Mouse (Mus musculus) forebrain, embryonic 16.5 days (tissue): ENCODE measurements around the gene Slc39a7. TPM values are rescaled to one million over a fixed set of nuclear protein-coding genes. Genes with fewer than 3 reads are reported as not detected.

Source experiments
- ATAC-seq: fragments of 200-750 bp; cut with Nextera tagmentation; 2 replicates; pipeline ENCODE4 v1.8.0; 2017; ENCODE audit warnings: mild to moderate bottlenecking, moderate library complexity
- H3K27ac ChIP-seq: fragments of 300-500 bp; sonication (generic); 2 replicates; pipeline ENCODE4 v1.5.1; 2014; ENCODE audit warnings: low read length, control low read depth
- H3K27me3 ChIP-seq: fragments of 300-500 bp; sonication (generic); replicated peaks from 2 replicates; pipeline ENCODE4 v1.6.1; 2014; ENCODE audit warnings: low read length; ENCODE audit not compliant: control insufficient read depth, insufficient read depth
- H3K36me3 ChIP-seq: fragments of 300-500 bp; sonication (generic); 2 replicates; pipeline ENCODE4 v1.6.1; 2014; ENCODE audit not compliant: control insufficient read depth, insufficient read depth
- H3K4me1 ChIP-seq: fragments of 300-500 bp; sonication (generic); replicated peaks from 2 replicates; pipeline ENCODE4 v1.6.1; 2014; ENCODE audit warnings: low read length; ENCODE audit not compliant: control insufficient read depth, insufficient read depth
- H3K4me2 ChIP-seq: fragments of 300-500 bp; sonication (generic); 2 replicates; pipeline ENCODE4 v1.6.1; 2014; ENCODE audit warnings: mild to moderate bottlenecking, low read length, control low read depth
- H3K4me3 ChIP-seq: fragments of 300-500 bp; sonication (generic); replicated peaks from 2 replicates; pipeline ENCODE4 v1.5.1; 2014; ENCODE audit warnings: mild to moderate bottlenecking, low read length, control low read depth
- H3K9ac ChIP-seq: fragments of 300-500 bp; sonication (generic); replicated peaks from 2 replicates; pipeline ENCODE4 v1.6.1; 2014; ENCODE audit warnings: low read depth, low read length, control low read depth
- H3K9me3 ChIP-seq: fragments of 300-500 bp; sonication (generic); 2 replicates; pipeline ENCODE4 v1.6.1; 2016; ENCODE audit warnings: low read length; ENCODE audit not compliant: control insufficient read depth
- WGBS: fragments of 180-500 bp; shearing (Covaris S2); extraction: QIAGEN DNeasy Blood & Tissue Kit; methylation state at CpG from one replicate; pipeline ENCODE4 v1.1.7; 2014; 5-methylcytosine and 5-hydroxymethylcytosine counted together
- polyA plus RNA-seq: library from polyadenylated mRNA; unstranded; fragments of >200 nt; fragmentation: Nextera tagmentation; extraction: Ambion mirVana; gene quantifications from 2 replicates; pipeline ENCODE4 v1.2.1, GENCODE M21; 2015

The Slc39a7 gene
- 148 and 157 TPM in 2 replicates for polyA plus RNA-seq

DNA sequence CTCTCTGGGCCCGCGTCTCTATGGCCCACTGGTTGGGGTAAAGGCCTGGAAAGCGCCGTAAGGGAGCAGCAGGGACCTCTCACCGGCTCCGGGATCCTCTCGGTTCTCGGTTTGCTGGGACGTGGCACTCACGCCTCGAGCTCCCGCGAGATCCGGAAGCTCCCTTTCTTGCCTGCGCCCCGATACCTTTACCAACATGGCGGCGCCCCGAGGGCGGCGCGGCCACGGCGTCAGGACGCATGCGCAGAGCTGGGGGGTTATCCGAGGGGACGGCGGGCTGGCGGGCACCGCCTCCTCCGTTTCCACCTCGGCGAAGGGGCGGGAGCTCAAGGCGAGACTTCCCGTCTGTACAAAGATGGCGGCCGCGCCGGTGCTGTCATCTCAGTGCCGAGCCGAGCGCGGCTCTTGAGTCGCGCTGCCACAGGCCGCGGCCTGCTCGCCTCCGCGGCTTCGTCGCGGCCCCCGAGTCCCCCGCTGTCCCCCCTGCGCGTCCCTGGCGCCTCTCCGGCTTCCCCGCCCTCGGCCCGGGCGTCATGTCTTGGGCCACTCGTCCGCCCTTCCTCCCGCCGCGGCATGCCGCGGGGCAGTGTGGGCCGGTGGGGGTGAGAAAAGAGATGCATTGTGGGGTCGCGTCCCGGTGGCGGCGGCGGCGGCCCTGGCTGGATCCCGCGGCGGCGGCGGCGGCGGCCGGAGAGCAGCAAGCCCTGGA lies at the start of gene Slc39a7, which contains the start of gene Rxrb:
Slc39a7 (minus strand) TSS at position 218 of the 709 bp plus-strand sequence.
Rxrb (plus strand) TSS at position 348 of the 709 bp plus-strand sequence.
- peaks cover 47% of the 10 kb centered on the region for H3K4me1 ChIP-seq
- no peaks in the 10 kb centered on the region for H3K9me3 ChIP-seq
- H3K9ac ChIP-seq: peak within 1 kb of the TSS; percentile 86
- H3K27me3 ChIP-seq: no peaks in the 10 kb centered on the region
- H3K4me3 ChIP-seq: peak within 1 kb of the TSS; percentile 81
- WGBS: under 1% methylated on average over 60 of the region's 88 CpGs
- peak within 1 kb of the TSS; percentile 99 for H3K4me2 ChIP-seq
- ATAC-seq: peak; percentile 81
- peaks cover 17% of the 10 kb centered on the region for H3K36me3 ChIP-seq
- peak within 1 kb of the TSS; percentile 95 for H3K27ac ChIP-seq

DNA sequence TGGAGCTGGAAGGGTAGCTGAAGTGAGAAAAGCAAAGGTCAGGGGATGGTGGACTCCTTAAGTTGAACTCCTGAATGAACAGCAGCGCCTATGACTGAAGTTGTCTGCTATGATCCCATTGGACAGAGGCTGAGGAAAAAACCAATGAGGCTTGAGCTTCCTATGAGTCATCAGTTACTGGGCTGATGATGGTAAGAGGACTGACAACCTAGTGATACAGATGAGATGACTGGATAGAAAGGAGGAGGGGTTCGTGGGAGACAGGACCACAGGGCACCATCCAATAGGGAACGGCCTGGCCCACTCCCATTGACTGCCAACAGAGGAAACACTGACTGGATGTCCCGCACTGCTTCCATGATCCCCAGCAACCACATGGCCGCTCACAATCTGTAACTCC lies 48.1 kb upstream of the Slc39a7 start:
- ATAC-seq: peak; percentile 83
- no peak overlapping the region for H3K4me2 ChIP-seq
- H3K9me3 ChIP-seq: no peaks in the 10 kb centered on the region
- peaks cover 2% of the 10 kb centered on the region; the same call in 1 of the 2 replicates for H3K4me1 ChIP-seq
- WGBS: 15% methylated on average over 5 of the region's 5 CpGs
- H3K27ac ChIP-seq: no peak overlapping the region
- no peak overlapping the region for H3K4me3 ChIP-seq
- H3K27me3 ChIP-seq: peaks cover 4% of the 10 kb centered on the region; the same call in 1 of the 2 replicates
- no peak overlapping the region for H3K9ac ChIP-seq
- H3K36me3 ChIP-seq: no peaks in the 10 kb centered on the region

DNA sequence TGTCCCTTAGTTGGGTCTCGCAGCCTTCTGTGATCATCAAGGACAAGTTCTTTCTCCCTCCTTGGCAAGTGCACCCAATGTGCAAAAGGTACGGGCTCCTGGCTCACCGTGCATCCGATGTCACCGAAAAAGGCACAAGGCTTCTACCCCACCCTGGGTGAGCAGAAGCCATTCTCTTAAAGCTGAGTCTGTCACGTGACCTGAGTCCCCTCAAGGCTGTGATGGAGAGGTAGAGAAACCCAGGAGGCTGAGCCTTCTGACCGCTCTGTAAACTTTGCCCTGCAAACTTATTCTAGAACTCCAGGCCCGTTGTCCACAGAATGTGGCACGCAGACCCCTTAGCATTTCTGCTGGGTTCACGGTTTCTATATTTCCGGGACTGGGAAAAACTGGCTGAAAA lies 47.5 kb upstream of the Slc39a7 start:
- Histone ChIP-seq H3K9me3 (no peaks in the 10 kb centered on the region), H3K9ac (no peak overlapping the region), H3K27me3 (peaks cover 4% of the 10 kb centered on the region; the same call in 1 of the 2 replicates), H3K4me3 (no peak overlapping the region), H3K36me3 (no peaks in the 10 kb centered on the region), H3K4me2 (no peak overlapping the region), H3K27ac (no peak overlapping the region), H3K4me1 (peaks cover 2% of the 10 kb centered on the region; the same call in 1 of the 2 replicates)
- 93% methylated on average over 11 of the region's 11 CpGs for WGBS
- no peak for ATAC-seq

DNA sequence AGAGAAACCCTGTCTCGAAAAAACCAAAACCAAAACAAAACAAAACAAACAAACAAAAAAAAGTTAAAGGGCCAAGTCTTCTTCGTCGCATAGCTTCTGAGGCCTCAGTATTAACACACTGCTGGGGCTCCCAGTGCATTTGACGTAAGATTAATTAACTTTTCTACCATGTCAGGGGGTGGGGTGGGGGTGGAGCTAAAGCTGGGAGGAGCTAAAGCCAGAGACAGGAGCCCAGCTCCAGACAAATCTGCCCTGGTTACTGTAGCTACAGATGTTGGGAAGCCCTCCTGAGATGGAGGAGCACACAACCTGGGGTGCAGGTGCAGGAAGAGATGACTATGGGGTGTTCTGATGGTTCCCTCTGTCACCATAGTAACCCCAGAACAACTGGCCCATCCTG lies 46.7 kb upstream of the Slc39a7 start:
- H3K4me1 ChIP-seq: peaks cover 2% of the 10 kb centered on the region; the same call in 1 of the 2 replicates

DNA sequence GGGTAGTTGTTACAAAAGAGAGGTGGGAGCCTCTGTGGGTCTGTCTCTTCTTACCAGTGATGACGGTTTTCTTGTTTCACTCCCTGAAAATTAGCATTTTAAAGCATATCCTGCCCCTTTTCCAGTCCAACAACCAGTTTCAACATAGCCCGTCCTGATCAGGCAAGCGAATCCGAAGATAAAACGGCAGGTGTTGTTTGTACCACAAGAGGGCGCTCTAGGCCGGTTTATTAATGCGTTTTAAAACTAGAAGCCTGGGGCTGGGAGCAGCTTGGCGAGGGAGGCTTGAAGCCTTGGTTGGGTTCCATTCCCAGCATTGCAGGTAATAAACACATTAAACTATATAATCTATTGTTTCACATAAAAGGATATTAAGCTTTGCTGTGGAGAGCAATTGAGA lies 46.1 kb upstream of the Slc39a7 start:
- H3K4me1 ChIP-seq: peaks cover 2% of the 10 kb centered on the region; the same call in 1 of the 2 replicates
- ATAC-seq: 0 out of 2 replicates have a peak, but pooled peaks have one; percentile 18
- no peaks in the 10 kb centered on the region for H3K9me3 ChIP-seq
- under 1% methylated on average over 9 of the region's 9 CpGs for WGBS
- H3K36me3 ChIP-seq: no peaks in the 10 kb centered on the region
- H3K27ac ChIP-seq: no peak overlapping the region
- H3K4me3 ChIP-seq: no peak overlapping the region
- peaks cover 4% of the 10 kb centered on the region; the same call in 1 of the 2 replicates for H3K27me3 ChIP-seq
- no peak overlapping the region for H3K4me2 ChIP-seq
- H3K9ac ChIP-seq: no peak overlapping the region

More for the DNA sequence above, 46.7 kb upstream of the Slc39a7 start:
- 49% methylated on average over 4 of the region's 4 CpGs for WGBS
- peaks cover 4% of the 10 kb centered on the region; the same call in 1 of the 2 replicates for H3K27me3 ChIP-seq
- ATAC-seq: 0 out of 2 replicates have a peak, but pooled peaks have one; percentile 8
- no peak overlapping the region for H3K27ac ChIP-seq
- H3K9ac ChIP-seq: no peak overlapping the region
- no peak overlapping the region for H3K4me2 ChIP-seq
- no peaks in the 10 kb centered on the region for H3K9me3 ChIP-seq
- no peak overlapping the region for H3K4me3 ChIP-seq
- no peaks in the 10 kb centered on the region for H3K36me3 ChIP-seq

DNA sequence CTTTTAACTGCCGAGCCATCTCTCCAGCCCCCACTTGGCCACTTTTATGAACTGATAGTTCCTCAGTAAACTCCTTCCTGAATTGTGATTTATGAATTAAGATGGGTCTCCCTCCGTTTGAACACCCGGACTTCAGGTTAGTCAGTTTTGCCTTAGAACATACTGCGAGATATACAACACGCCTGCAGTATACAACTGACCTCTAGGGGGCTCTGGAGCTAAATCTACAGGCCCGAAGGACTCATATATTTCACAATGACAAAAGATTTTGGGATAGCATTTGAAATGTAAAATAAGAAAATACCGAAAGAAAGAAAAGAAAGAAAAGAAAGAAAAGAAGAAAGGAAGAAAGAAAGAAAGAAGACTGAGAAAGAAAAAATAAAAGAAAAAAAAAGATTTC lies 43.8 kb upstream of the Slc39a7 start:
- no peaks in the 10 kb centered on the region for H3K36me3 ChIP-seq
- no peak overlapping the region for H3K4me3 ChIP-seq
- 43% methylated on average over 7 of the region's 7 CpGs for WGBS
- H3K4me1 ChIP-seq: peaks cover 2% of the 10 kb centered on the region; the same call in 1 of the 2 replicates
- no peak overlapping the region for H3K27ac ChIP-seq
- ATAC-seq: no peak
- H3K4me2 ChIP-seq: no peak overlapping the region
- peaks cover 4% of the 10 kb centered on the region; the same call in 1 of the 2 replicates for H3K27me3 ChIP-seq
- no peak overlapping the region for H3K9ac ChIP-seq
- H3K9me3 ChIP-seq: no peaks in the 10 kb centered on the region

DNA sequence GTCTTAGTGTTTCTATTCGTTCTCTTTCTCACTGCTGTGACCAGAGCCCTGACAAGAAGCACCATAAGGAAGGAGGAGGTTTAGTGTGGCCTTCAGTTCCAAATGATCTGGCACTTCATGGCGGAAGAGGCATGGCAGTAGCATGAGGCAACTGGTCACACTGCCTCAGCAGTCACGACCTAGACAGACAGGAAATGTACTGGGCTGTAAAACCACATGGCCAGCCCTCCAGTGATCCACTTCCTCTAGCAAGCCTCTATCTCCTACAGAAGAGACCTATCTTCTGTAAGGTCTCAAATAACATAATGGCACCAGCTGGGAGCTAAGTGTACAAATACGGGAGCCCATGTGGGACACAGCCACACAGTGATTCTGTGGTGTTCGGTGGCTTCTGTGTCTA lies 40.6 kb upstream of the Slc39a7 start:
- H3K36me3 ChIP-seq: no peaks in the 10 kb centered on the region
- no peaks in the 10 kb centered on the region for H3K9me3 ChIP-seq
- peaks cover 4% of the 10 kb centered on the region; the same call in 1 of the 2 replicates for H3K27me3 ChIP-seq
- H3K4me2 ChIP-seq: no peak overlapping the region
- no peak overlapping the region for H3K9ac ChIP-seq
- no peak for ATAC-seq
- H3K4me3 ChIP-seq: no peak overlapping the region
- no peak overlapping the region for H3K27ac ChIP-seq
- WGBS: 78% methylated on average over 5 of the region's 5 CpGs
- peaks cover 2% of the 10 kb centered on the region; the same call in 1 of the 2 replicates for H3K4me1 ChIP-seq

DNA sequence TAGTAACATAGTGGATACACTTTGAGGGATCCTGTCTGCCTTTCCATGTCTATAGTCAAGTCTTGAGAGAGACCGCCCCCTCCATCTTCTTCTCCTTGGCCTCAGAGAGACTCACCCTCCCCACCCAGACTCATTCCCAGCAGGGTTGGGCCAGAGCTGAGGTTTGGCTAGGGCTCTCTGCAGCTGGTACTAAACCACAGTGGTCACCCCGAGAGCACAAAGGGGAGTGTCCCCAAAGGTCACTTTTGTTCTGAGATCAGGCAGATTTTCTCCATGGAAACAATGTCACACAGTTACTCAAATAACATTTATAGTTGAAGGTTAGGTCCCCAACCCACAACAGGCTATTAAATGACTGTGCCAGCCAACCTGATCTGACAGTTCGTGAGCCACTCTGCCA lies 37.4 kb upstream of the Slc39a7 start:
- Histone ChIP-seq H3K4me3 (no peak overlapping the region), H3K4me2 (no peak overlapping the region), H3K4me1 (no peaks in the 10 kb centered on the region), H3K36me3 (no peaks in the 10 kb centered on the region), H3K27ac (no peak overlapping the region), H3K9me3 (no peaks in the 10 kb centered on the region), H3K9ac (no peak overlapping the region), H3K27me3 (no peaks in the 10 kb centered on the region)
- 46% methylated on average over 3 of the region's 3 CpGs for WGBS
- no peak for ATAC-seq

DNA sequence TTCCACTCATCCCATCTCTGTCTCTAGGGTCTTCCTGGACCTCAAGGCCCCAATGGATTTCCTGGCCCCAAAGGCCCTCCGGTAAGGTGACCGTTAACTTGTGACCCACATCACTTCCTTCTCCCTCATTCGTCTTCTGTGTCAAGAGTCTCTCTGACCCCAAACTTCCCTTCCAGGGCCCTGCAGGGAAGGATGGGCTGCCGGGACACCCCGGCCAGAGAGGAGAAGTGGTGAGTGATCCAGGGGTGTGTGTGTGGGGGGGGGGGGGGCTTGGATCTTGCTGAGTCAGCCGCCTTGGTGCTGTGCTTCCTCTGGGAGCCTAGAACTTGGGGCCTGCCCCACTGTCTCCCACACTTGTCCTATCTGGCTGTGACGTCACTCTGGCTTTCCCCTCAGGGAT lies 25.7 kb upstream of the Slc39a7 start:
- Histone ChIP-seq H3K9ac (no peak overlapping the region), H3K9me3 (no peaks in the 10 kb centered on the region), H3K4me2 (no peak overlapping the region), H3K27ac (no peak overlapping the region), H3K27me3 (no peaks in the 10 kb centered on the region), H3K4me3 (no peak overlapping the region), H3K4me1 (no peaks in the 10 kb centered on the region), H3K36me3 (no peaks in the 10 kb centered on the region)
- no peak for ATAC-seq
- 88% methylated on average over 7 of the region's 7 CpGs for WGBS
